Mouse (Mus musculus) adipocyte (in vitro differentiated cells): ENCODE measurements around the gene Ypel2.
"Not testable (repeated sequence)": the region's sequence is repeated elsewhere in the genome, so short reads cannot be mapped to it uniquely, and the experiment has no call there.

Source experiments
- DNase-seq: peaks from one replicate; pipeline ENCODE4 v3.0.0-alpha.2; 2016; ENCODE audit warnings: low spot score

The Ypel2 gene

GRCm38 (mm10) chr11:86993041-86994037 lies at the start of gene Ypel2:
TSS of gene Ypel2 (minus strand) at chr11:86993707.
- peak; percentile 91 for DNase-seq

- DNase-seq = no peak
These were observed 49.5 kb upstream of the Ypel2 start for GRCm38 (mm10) chr11:87043052-87043451.

GRCm38 (mm10) chr11:87039307-87039963 lies 45.9 kb upstream of the Ypel2 start:
- peak; percentile 51 for DNase-seq

GRCm38 (mm10) chr11:87036180-87036579 lies 42.7 kb upstream of the Ypel2 start:
- DNase-seq = no peak

GRCm38 (mm10) chr11:87028212-87028611 lies 34.7 kb upstream of the Ypel2 start:
- no peak for DNase-seq

GRCm38 (mm10) chr11:87026096-87026875 lies 32.8 kb upstream of the Ypel2 start:
- DNase-seq = peak; percentile 89

- DNase-seq = peak; percentile 68
These were observed 31.8 kb upstream of the Ypel2 start for GRCm38 (mm10) chr11:87025351-87025750.

GRCm38 (mm10) chr11:87023240-87023639 lies 29.7 kb upstream of the Ypel2 start:
- not testable (repeated sequence) for DNase-seq

GRCm38 (mm10) chr11:87022765-87023164 lies 29.3 kb upstream of the Ypel2 start:
- no peak for DNase-seq

- DNase-seq = no peak
These were observed 28.0 kb upstream of the Ypel2 start for GRCm38 (mm10) chr11:87021551-87021950.

GRCm38 (mm10) chr11:87020449-87020848 lies 26.9 kb upstream of the Ypel2 start:
- no peak for DNase-seq

- DNase-seq = no peak
These were observed 25.9 kb upstream of the Ypel2 start for GRCm38 (mm10) chr11:87019431-87019830.

GRCm38 (mm10) chr11:87018081-87018480 lies 24.6 kb upstream of the Ypel2 start:
- DNase-seq = no peak

GRCm38 (mm10) chr11:87015691-87016090 lies 22.2 kb upstream of the Ypel2 start:
- DNase-seq = no peak

- DNase-seq = peak; percentile 87
These were observed 17.0 kb upstream of the Ypel2 start for GRCm38 (mm10) chr11:87010476-87010875.

GRCm38 (mm10) chr11:87007371-87007770 lies 13.9 kb upstream of the Ypel2 start:
- DNase-seq = peak; percentile 21

- no peak for DNase-seq
These were observed 11.7 kb upstream of the Ypel2 start for GRCm38 (mm10) chr11:87004960-87005755.

GRCm38 (mm10) chr11:87002078-87002829 lies 8.7 kb upstream of the Ypel2 start:
- no peak for DNase-seq

- no peak for DNase-seq
These were observed 7.7 kb upstream of the Ypel2 start for GRCm38 (mm10) chr11:87001217-87001616.

GRCm38 (mm10) chr11:86996266-86996665 lies 2.8 kb upstream of the Ypel2 start:
- no peak for DNase-seq
